Mouse (Mus musculus): ENCODE results near the gene Gm21900. TPM values are rescaled to one million over a fixed set of nuclear protein-coding genes. Genes with fewer than 3 reads are reported as not detected.
"Not testable (repeated sequence)": the region's sequence is repeated elsewhere in the genome, so short reads cannot be mapped to it uniquely, and the experiment has no call there.

The Gm21900 gene
- not detected for total RNA-seq (2021)
- long read RNA-seq, experiment 1: 0 reads
- long read RNA-seq, experiment 2: 0 reads

DNA sequence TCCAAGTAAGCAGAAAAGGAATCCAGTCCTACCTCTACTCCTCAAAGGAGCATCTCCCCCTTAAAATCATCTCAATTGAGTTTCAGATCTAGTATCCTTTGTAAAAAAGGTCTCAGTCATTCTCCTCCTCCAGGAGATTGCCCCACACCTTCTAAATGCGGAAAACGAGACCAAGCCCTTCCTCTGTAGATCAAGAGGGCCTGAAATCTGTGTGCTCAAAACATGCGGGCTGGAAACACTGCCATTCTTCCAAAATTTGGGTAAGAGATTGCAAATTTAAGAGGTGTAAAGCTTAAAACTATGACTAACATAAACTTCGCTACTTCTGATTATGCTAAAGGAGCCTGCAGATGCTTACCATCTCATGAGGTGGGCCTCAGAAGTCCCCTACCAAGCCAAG, at the start of gene Gm21900:
TSS of gene Gm21900 (plus strand) at position 301 of the 400 bp plus-strand sequence.
- intact Hi-C loops (cut with DNase I); DNase-seq: not testable (repeated sequence)

- intact Hi-C loops (cut with DNase I): not testable (repeated sequence)
- peak; percentile 6 to 25 for DNase-seq
These were observed 27.4 kb downstream of the Gm21900 start for GRCm38 (mm10) chrY:10643516-10643915.

Other genes starting within 250 kb of the Gm21900 start
- gene Gm28510, start 203.6 kb upstream of the Gm21900 start, total RNA-seq (2021): not detected
- not detected for gene Gm20737, start 80.3 kb upstream of the Gm21900 start, total RNA-seq (2021)
- gene Gm21775, start 62.9 kb upstream of the Gm21900 start, total RNA-seq (2021): not detected
- gene Gm20777, start 136.1 kb downstream of the Gm21900 start, total RNA-seq (2021): not detected